In genomic region chr2:72113716-72114115, GRCm38 (mm10) we compare ENCODE assay signal across 11 mouse cellular contexts.
DNase-seq lines count a peak whose midpoint lies in the region; ATAC-seq lines count a peak whose summit lies in the region.
"Had no signal": no experiment of that assay in that cellular context is flagged by ENCODE, and none has a peak within 500 bp of the region (broad histone marks: within the 10 kb centered on the region; RNA-seq: fewer than 3 reads in every experiment).

No protein-coding gene starts in this region.

- H3K9ac ChIP-seq in liver, embryonic 15.5 days: no peak overlapping the region
- H3K9ac ChIP-seq in liver, embryonic 11.5 days (ENCODE audit: low read depth, low read length): no peak overlapping the region
- H3K9ac ChIP-seq in heart, embryonic 15.5 days: no peak overlapping the region
- H3K9ac ChIP-seq: hindbrain, embryonic 12.5 days; limb, embryonic 12.5 days had no signal

- no peaks in the 10 kb centered on the region for H3K27me3 ChIP-seq in liver, embryonic 15.5 days
- H3K27me3 ChIP-seq in liver, embryonic 11.5 days (replicated peaks; ENCODE audit: control insufficient read depth, insufficient read depth, low read length): no peaks in the 10 kb centered on the region
- no peaks in the 10 kb centered on the region for H3K27me3 ChIP-seq in heart, embryonic 15.5 days
- H3K27me3 ChIP-seq: hindbrain, embryonic 12.5 days; limb, embryonic 12.5 days had no signal

- ATAC-seq in liver, embryonic 15.5 days (ENCODE audit: insufficient read depth): no peak
- no peak for ATAC-seq in liver, embryonic 11.5 days (replicated peaks; ENCODE audit: low FRiP score)
- ATAC-seq in heart, embryonic 15.5 days (replicated peaks; ENCODE audit: insufficient number of reproducible peaks, insufficient read depth, low FRiP score, low read depth): no peak
- no peak for ATAC-seq in cerebellum, adult (ENCODE audit: insufficient number of reproducible peaks, low FRiP score, low TSS enrichment)

- no peak overlapping the region for H3K4me2 ChIP-seq in liver, embryonic 15.5 days
- H3K4me2 ChIP-seq in liver, embryonic 11.5 days: no peak overlapping the region
- no peak overlapping the region for H3K4me2 ChIP-seq in heart, embryonic 15.5 days
- H3K4me2 ChIP-seq: hindbrain, embryonic 12.5 days; limb, embryonic 12.5 days had no signal

- peak; percentile 65 for DNase-seq in adrenal gland, postnatal 14 days
- no peak for DNase-seq in adrenal gland, adult 8-10 months
- no peak for DNase-seq in liver, embryonic 11.5 days (ENCODE audit: low spot score)
- DNase-seq in lung, postnatal 10 days: peak; percentile 34
- no peak for DNase-seq in cerebellum, postnatal 25 days
- DNase-seq: cerebellum, adult 9-10 months had no signal

- no peak overlapping the region for H3K4me3 ChIP-seq in liver, embryonic 15.5 days (replicated peaks)
- no peak overlapping the region for H3K4me3 ChIP-seq in liver, embryonic 11.5 days (ENCODE audit: low read depth, low read length)
- H3K4me3 ChIP-seq in heart, embryonic 15.5 days: no peak overlapping the region
- H3K4me3 ChIP-seq: hindbrain, embryonic 12.5 days; limb, embryonic 12.5 days had no signal

- no peaks in the 10 kb centered on the region for H3K36me3 ChIP-seq in liver, embryonic 15.5 days (replicated peaks)
- no peaks in the 10 kb centered on the region for H3K36me3 ChIP-seq in liver, embryonic 11.5 days (ENCODE audit: control insufficient read depth, insufficient read depth, low read length)
- H3K36me3 ChIP-seq in heart, embryonic 15.5 days: no peaks in the 10 kb centered on the region
- H3K36me3 ChIP-seq: hindbrain, embryonic 12.5 days; limb, embryonic 12.5 days had no signal

- no peaks in the 10 kb centered on the region for H3K9me3 ChIP-seq in liver, embryonic 15.5 days (replicated peaks)
- H3K9me3 ChIP-seq in liver, embryonic 11.5 days (ENCODE audit: control insufficient read depth, low read length): no peaks in the 10 kb centered on the region
- H3K9me3 ChIP-seq in heart, embryonic 15.5 days (replicated peaks): no peaks in the 10 kb centered on the region
- H3K9me3 ChIP-seq: hindbrain, embryonic 12.5 days; limb, embryonic 12.5 days had no signal

- 75% methylated on average over 5 of the region's 5 CpGs for WGBS in liver, embryonic 15.5 days (ENCODE audit: insufficient replicate concordance)
- 79% methylated on average over 5 of the region's 5 CpGs for WGBS in liver, embryonic 11.5 days
- 64% methylated on average over 5 of the region's 5 CpGs for WGBS in heart, embryonic 15.5 days

- H3K4me1 ChIP-seq in liver, embryonic 15.5 days (replicated peaks): no peaks in the 10 kb centered on the region
- peaks cover 7% of the 10 kb centered on the region; the same call in 1 of the 2 replicates for H3K4me1 ChIP-seq in liver, embryonic 11.5 days (replicated peaks; ENCODE audit: control insufficient read depth, insufficient read depth, low read length)
- peaks cover 25% of the 10 kb centered on the region for H3K4me1 ChIP-seq in heart, embryonic 15.5 days (replicated peaks)

- peak overlapping the region; percentile 6; the same call in 1 of the 2 replicates for H3K27ac ChIP-seq in liver, embryonic 15.5 days (replicated peaks)
- no peak overlapping the region for H3K27ac ChIP-seq in liver, embryonic 11.5 days (ENCODE audit: low read depth, low read length)
- peak overlapping the region; percentile 50 for H3K27ac ChIP-seq in heart, embryonic 15.5 days
- H3K27ac ChIP-seq: hindbrain, embryonic 12.5 days; limb, embryonic 12.5 days had no signal

Comparison
In these comparisons a context has a peak if more than half of its experiments do, and no peak if none do; other contexts are left out.
1. DNase-seq: peak in adrenal gland, postnatal 14 days (single experiment) and lung, postnatal 10 days (single experiment); none in adrenal gland, adult 8-10 months (single experiment), liver, embryonic 11.5 days (single experiment) and cerebellum, postnatal 25 days (0 of 2).